Mouse (Mus musculus) duodenum, adult 2 months (tissue): ENCODE data around the gene March10. TPM values are rescaled to one million over a fixed set of nuclear protein-coding genes. Genes with fewer than 3 reads are reported as not detected.

Experiments used
- polyA plus RNA-seq: library from polyadenylated mRNA; depleted of rRNA; stranded (reverse); fragments of >200 nt; gene quantifications from 2 replicates; pipeline ENCODE4 v1.2.3, GENCODE M21; 2012; ENCODE audit warnings: low replicate concordance; rRNA removed

The March10 gene
- not detected in 2 replicates for polyA plus RNA-seq

GRCm38 (mm10) chr11:105456497-105456907, at the start of gene March10:
Gene March10 (minus strand): TSS chr11:105456735.

Other genes with a start within 250 kb of the March10 start
- gene Mrc2, start 164.1 kb downstream of the March10 start, polyA plus RNA-seq = 3.6 and 9.3 TPM in 2 replicates
- gene Tanc2, start 133.3 kb upstream of the March10 start, polyA plus RNA-seq = 0.70 and 1.0 TPM in 2 replicates